Mouse (Mus musculus) liver, adult 2 months (tissue): ENCODE results near the gene Olfr1034. TPM values are rescaled to one million over a fixed set of nuclear protein-coding genes. Genes with fewer than 3 reads are reported as not detected.

Source experiments
- DNase-seq: peaks from one replicate; pipeline ENCODE4 v3.0.0-alpha.2; 2011; ENCODE audit warnings: low read depth, low spot score; ENCODE audit errors: extremely low read depth
- H3K27ac ChIP-seq: fragments of 200-500 bp; replicated peaks from 2 replicates; pipeline ENCODE4 v1.5.1; 2012; ENCODE audit warnings: low read depth, mild to moderate bottlenecking, control low read depth, inconsistent platforms, low read length; ENCODE audit not compliant: insufficient read depth
- H3K27me3 ChIP-seq: fragments of 200-500 bp; 2 replicates; pipeline ENCODE4 v1.6.1; 2012; ENCODE audit warnings: mild to moderate bottlenecking, moderate library complexity, low read length, inconsistent platforms; ENCODE audit not compliant: control insufficient read depth, insufficient read depth
- H3K36me3 ChIP-seq: fragments of 200-500 bp; 2 replicates; pipeline ENCODE4 v1.6.1; 2012; ENCODE audit warnings: low read length, inconsistent platforms; ENCODE audit not compliant: control insufficient read depth, insufficient read depth
- H3K4me1 ChIP-seq: fragments of 200-500 bp; 2 replicates; pipeline ENCODE4 v1.6.1; 2011; ENCODE audit warnings: low read length; ENCODE audit not compliant: control insufficient read depth, insufficient read depth
- H3K4me3 ChIP-seq: fragments of 200-500 bp; 2 replicates; pipeline ENCODE4 v1.5.1; 2011; ENCODE audit warnings: low read depth, mild to moderate bottlenecking, control low read depth, low read length, moderate library complexity; ENCODE audit not compliant: insufficient read depth
- H3K79me2 ChIP-seq: fragments of 200-500 bp; 2 replicates; pipeline ENCODE4 v1.6.1; 2012; ENCODE audit warnings: inconsistent platforms, mild to moderate bottlenecking, low read length, moderate library complexity; ENCODE audit not compliant: control insufficient read depth, insufficient read depth
- H3K9ac ChIP-seq: fragments of 200-500 bp; 2 replicates; pipeline ENCODE4 v1.6.1; 2012; ENCODE audit warnings: low read depth, mild to moderate bottlenecking, control low read depth, inconsistent platforms, low read length
- CTCF ChIP-seq: fragments of 200-500 bp; IDR thresholded peaks from 2 replicates; pipeline ENCODE4 v1.5.1; 2011; ENCODE audit warnings: low read depth, low read length, control low read depth
- POLR2A ChIP-seq: fragments of 200-500 bp; IDR thresholded peaks from 2 replicates; pipeline ENCODE4 v1.6.1; 2011; ENCODE audit warnings: low read length, control low read depth; ENCODE audit not compliant: insufficient read depth; ENCODE audit errors: extremely low read depth
- WGBS: fragments of 180-500 bp; shearing (Covaris S2); methylation state at CpG from one replicate; pipeline ENCODE4 v1.1.7; 2018; 5-methylcytosine and 5-hydroxymethylcytosine counted together
- polyA plus RNA-seq: library from polyadenylated mRNA; depleted of rRNA; stranded (reverse); fragments of >200 nt; gene quantifications from 2 replicates; pipeline ENCODE4 v1.2.3, GENCODE M21; 2012; rRNA removed
- total RNA-seq: library from RNA; depleted of rRNA; stranded (reverse); fragments of >200 nt; gene quantifications from 2 replicates; pipeline ENCODE4 v1.2.3, GENCODE M21; 2014; rRNA removed

Gene Olfr1034
- total and polyA plus RNA-seq, 2 experiments: 0.93 to 2.4 TPM

DNA sequence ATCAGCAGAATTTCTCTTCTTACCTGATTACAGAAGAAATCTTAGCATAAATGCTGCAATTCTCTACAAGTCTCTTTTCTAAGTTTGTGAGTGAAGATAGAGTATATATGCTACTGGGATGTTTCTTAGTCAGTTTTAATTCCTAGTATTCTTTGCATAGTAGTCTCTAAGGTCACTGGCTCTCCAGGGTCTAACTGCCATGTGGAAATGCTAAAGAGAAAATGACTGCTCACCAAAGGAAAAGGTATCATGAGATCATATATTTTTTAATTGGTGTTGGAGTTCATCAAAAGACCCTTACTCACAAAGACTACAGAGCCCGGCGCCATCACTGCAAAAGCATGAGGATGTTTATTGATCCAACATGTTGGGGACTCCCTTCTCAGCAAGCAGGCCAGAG is 41.6 kb downstream of the Olfr1034 start, which contains the start of gene Olfr1037:
TSS of gene Olfr1037 (minus strand) at position 101 of the 400 bp plus-strand sequence.
- no peak for TF ChIP-seq POLR2A
- TF ChIP-seq CTCF: no peak
- Histone ChIP-seq H3K4me1 (no peaks in the 10 kb centered on the region), H3K27me3 (no peaks in the 10 kb centered on the region), H3K79me2 (no peaks in the 10 kb centered on the region), H3K4me3 (no peak within 1 kb of the TSS), H3K36me3 (no peaks in the 10 kb centered on the region), H3K27ac (no peak within 1 kb of the TSS), H3K9ac (no peak within 1 kb of the TSS)
- DNase-seq: no peak
- WGBS: 89% methylated on average over 2 of the region's 2 CpGs

Other genes with a start within 250 kb of the Olfr1034 start
- not detected in 2 replicates for gene Olfr1016, start 243.3 kb upstream of the Olfr1034 start, total RNA-seq
- not detected in 2 replicates for gene Olfr1016, start 243.3 kb upstream of the Olfr1034 start, polyA plus RNA-seq
- not detected in 2 replicates for gene Olfr1018, start 227.4 kb upstream of the Olfr1034 start, total RNA-seq
- gene Olfr1018, start 227.4 kb upstream of the Olfr1034 start, polyA plus RNA-seq: not detected in 2 replicates
- not detected in 2 replicates for gene Olfr1019, start 200.4 kb upstream of the Olfr1034 start, total RNA-seq
- gene Olfr1019, start 200.4 kb upstream of the Olfr1034 start, polyA plus RNA-seq: not detected in 2 replicates
- not detected in 2 replicates for gene Olfr1020, start 198.8 kb upstream of the Olfr1034 start, total RNA-seq
- gene Olfr1020, start 198.8 kb upstream of the Olfr1034 start, polyA plus RNA-seq: not detected in 2 replicates
- gene Olfr1022, start 177.3 kb upstream of the Olfr1034 start, total RNA-seq: not detected in 2 replicates
- gene Olfr1022, start 177.3 kb upstream of the Olfr1034 start, polyA plus RNA-seq: not detected in 2 replicates
- not detected in 2 replicates for gene Olfr1023, start 160.2 kb upstream of the Olfr1034 start, total RNA-seq
- gene Olfr1023, start 160.2 kb upstream of the Olfr1034 start, polyA plus RNA-seq: not detected in 2 replicates
- not detected in 2 replicates for gene Olfr1024, start 140.8 kb upstream of the Olfr1034 start, total RNA-seq
- gene Olfr1024, start 140.8 kb upstream of the Olfr1034 start, polyA plus RNA-seq: not detected in 2 replicates
- not detected in 2 replicates for gene Olfr1025-ps1, start 130.7 kb upstream of the Olfr1034 start, total RNA-seq
- not detected in 2 replicates for gene Olfr1025-ps1, start 130.7 kb upstream of the Olfr1034 start, polyA plus RNA-seq
- gene Olfr1026, start 124.3 kb upstream of the Olfr1034 start, total RNA-seq: not detected in 2 replicates
- gene Olfr1026, start 124.3 kb upstream of the Olfr1034 start, polyA plus RNA-seq: not detected in 2 replicates
- gene Olfr1028, start 95.4 kb upstream of the Olfr1034 start, total RNA-seq: not detected in 2 replicates
- gene Olfr1028, start 95.4 kb upstream of the Olfr1034 start, polyA plus RNA-seq: not detected in 2 replicates
- 0.09 and 0.13 TPM in 2 replicates for gene Olfr1029, start 72.0 kb upstream of the Olfr1034 start, total RNA-seq
- gene Olfr1029, start 72.0 kb upstream of the Olfr1034 start, polyA plus RNA-seq: 0.04 TPM in 1 of 2 replicates, not detected in the other
- gene Olfr1030, start 66.6 kb upstream of the Olfr1034 start, total RNA-seq: under 0.01 TPM in 1 of 2 replicates, not detected in the other
- gene Olfr1030, start 66.6 kb upstream of the Olfr1034 start, polyA plus RNA-seq: 0.02 TPM in 1 of 2 replicates, not detected in the other
- not detected in 2 replicates for gene Olfr1031, start 55.6 kb upstream of the Olfr1034 start, total RNA-seq
- gene Olfr1031, start 55.6 kb upstream of the Olfr1034 start, polyA plus RNA-seq: not detected in 2 replicates
- not detected in 2 replicates for gene Olfr1032, start 40.3 kb upstream of the Olfr1034 start, total RNA-seq
- gene Olfr1032, start 40.3 kb upstream of the Olfr1034 start, polyA plus RNA-seq: not detected in 2 replicates
- 8.7 and 10.7 TPM in 2 replicates for gene Olfr1033, start 25.2 kb upstream of the Olfr1034 start, total RNA-seq
- 1.7 TPM in 2 replicates for gene Olfr1033, start 25.2 kb upstream of the Olfr1034 start, polyA plus RNA-seq
- not detected in 2 replicates for gene Olfr1036, start 28.1 kb downstream of the Olfr1034 start, total RNA-seq
- not detected in 2 replicates for gene Olfr1036, start 28.1 kb downstream of the Olfr1034 start, polyA plus RNA-seq
- gene Olfr1037, start 41.5 kb downstream of the Olfr1034 start, total RNA-seq: not detected in 2 replicates
- gene Olfr1037, start 41.5 kb downstream of the Olfr1034 start, polyA plus RNA-seq: not detected in 2 replicates
- gene Olfr1039, start 90.1 kb downstream of the Olfr1034 start, total RNA-seq: not detected in 2 replicates
- not detected in 2 replicates for gene Olfr1039, start 90.1 kb downstream of the Olfr1034 start, polyA plus RNA-seq
- gene Olfr1040, start 100.9 kb downstream of the Olfr1034 start, total RNA-seq: not detected in 2 replicates
- not detected in 2 replicates for gene Olfr1040, start 100.9 kb downstream of the Olfr1034 start, polyA plus RNA-seq
- not detected in 2 replicates for gene Olfr1042, start 116.0 kb downstream of the Olfr1034 start, total RNA-seq
- not detected in 2 replicates for gene Olfr1042, start 116.0 kb downstream of the Olfr1034 start, polyA plus RNA-seq
- gene Olfr1043, start 121.7 kb downstream of the Olfr1034 start, total RNA-seq: not detected in 2 replicates
- gene Olfr1043, start 121.7 kb downstream of the Olfr1034 start, polyA plus RNA-seq: not detected in 2 replicates
- not detected in 2 replicates for gene Olfr1044, start 132.0 kb downstream of the Olfr1034 start, total RNA-seq
- gene Olfr1044, start 132.0 kb downstream of the Olfr1034 start, polyA plus RNA-seq: not detected in 2 replicates
- not detected in 2 replicates for gene Olfr52, start 139.8 kb downstream of the Olfr1034 start, total RNA-seq
- gene Olfr52, start 139.8 kb downstream of the Olfr1034 start, polyA plus RNA-seq: not detected in 2 replicates
- gene Olfr1045, start 157.1 kb downstream of the Olfr1034 start, total RNA-seq: not detected in 2 replicates
- not detected in 2 replicates for gene Olfr1045, start 157.1 kb downstream of the Olfr1034 start, polyA plus RNA-seq
- not detected in 2 replicates for gene Olfr1046, start 173.5 kb downstream of the Olfr1034 start, total RNA-seq
- not detected in 2 replicates for gene Olfr1046, start 173.5 kb downstream of the Olfr1034 start, polyA plus RNA-seq
- not detected in 2 replicates for gene Olfr1047, start 185.5 kb downstream of the Olfr1034 start, total RNA-seq
- gene Olfr1047, start 185.5 kb downstream of the Olfr1034 start, polyA plus RNA-seq: not detected in 2 replicates
- not detected in 2 replicates for gene Olfr1048, start 194.4 kb downstream of the Olfr1034 start, total RNA-seq
- not detected in 2 replicates for gene Olfr1048, start 194.4 kb downstream of the Olfr1034 start, polyA plus RNA-seq
- gene Olfr1049, start 212.5 kb downstream of the Olfr1034 start, total RNA-seq: not detected in 2 replicates
- gene Olfr1049, start 212.5 kb downstream of the Olfr1034 start, polyA plus RNA-seq: not detected in 2 replicates
- not detected in 2 replicates for gene Olfr1051, start 233.2 kb downstream of the Olfr1034 start, total RNA-seq
- gene Olfr1051, start 233.2 kb downstream of the Olfr1034 start, polyA plus RNA-seq: not detected in 2 replicates
- gene Olfr1052, start 246.6 kb downstream of the Olfr1034 start, total RNA-seq: not detected in 2 replicates
- gene Olfr1052, start 246.6 kb downstream of the Olfr1034 start, polyA plus RNA-seq: not detected in 2 replicates